Mouse (Mus musculus): ENCODE data around the gene Gm13762.
"Not testable (repeated sequence)": the region's sequence is repeated elsewhere in the genome, so short reads cannot be mapped to it uniquely, and the experiment has no call there.

Gene Gm13762

GRCm38 (mm10) chr2:88980181-88980580 lies at the start of gene Gm13762:
Gm13762 (minus strand) TSS chr2:88980281.
- DNase-seq (ENCODE audit: low read depth, low spot score), result no peak

DNA sequence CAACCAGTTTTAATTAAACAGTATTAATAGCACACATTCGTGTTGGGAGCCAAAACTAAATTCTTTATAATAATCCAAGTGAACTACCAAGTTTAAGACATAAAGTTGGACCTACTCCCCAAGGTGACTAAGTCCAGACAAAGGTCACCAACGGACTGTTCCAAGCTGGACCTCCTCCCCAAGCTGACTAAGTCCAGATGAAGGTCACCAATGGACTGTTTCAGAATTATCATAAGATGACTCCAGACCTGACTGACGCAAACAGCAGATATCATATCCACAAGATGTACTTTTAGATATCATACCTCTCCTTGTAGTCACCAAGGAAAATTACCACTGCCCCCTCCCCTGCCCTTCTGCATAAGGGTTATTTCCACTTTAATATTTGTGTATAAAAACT lies 41.4 kb upstream of the Gm13762 start:
- DNase-seq (ENCODE audit: low read depth, low spot score), result not testable (repeated sequence)

GRCm38 (mm10) chr2:89018240-89018639 lies 38.2 kb upstream of the Gm13762 start, which contains the start of gene Olfr1216:
Olfr1216 (minus strand) TSS chr2:89018340.
- no peak for DNase-seq (ENCODE audit: low read depth, low spot score)

DNA sequence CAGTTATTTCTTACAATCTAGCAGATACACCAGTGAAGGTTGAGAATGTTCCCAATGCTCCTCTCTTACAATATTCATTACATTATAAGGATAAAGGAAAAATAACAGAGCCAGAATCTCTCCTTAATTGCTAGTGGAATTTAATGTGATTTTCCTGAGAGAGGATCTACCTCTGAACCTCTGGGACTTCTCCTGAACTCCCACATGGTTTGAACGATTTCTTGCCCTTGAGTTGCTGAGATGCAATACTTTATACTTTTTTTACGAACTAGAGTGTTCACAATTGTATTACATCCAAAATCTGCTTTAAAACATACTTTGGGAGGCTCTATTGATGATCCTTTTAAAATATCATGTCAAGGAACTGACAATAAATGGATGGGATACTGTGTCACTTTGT lies 26.8 kb upstream of the Gm13762 start, which contains the start of gene Olfr1215:
Gene Olfr1215 (minus strand): TSS at position 101 of the 400 bp plus-strand sequence.
- no peak for DNase-seq (ENCODE audit: low read depth, low spot score)

DNA sequence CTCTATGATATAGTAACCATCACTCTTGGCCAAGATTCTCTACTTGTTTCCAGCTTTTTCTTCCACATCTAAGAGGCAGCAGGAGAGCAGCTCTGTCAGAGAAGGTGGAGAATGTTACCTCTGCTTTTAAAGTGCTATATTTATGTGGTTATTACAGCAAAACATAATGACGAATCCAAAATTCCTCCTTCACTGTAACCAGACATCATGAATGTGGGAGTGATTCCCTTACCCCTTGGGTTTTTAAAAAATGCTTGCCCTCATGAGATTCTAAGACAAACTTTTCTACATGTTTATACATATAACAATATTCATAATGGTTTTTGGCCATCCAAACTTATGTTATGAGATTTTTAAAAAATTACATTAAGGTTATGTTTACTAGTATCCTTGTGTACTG lies 12.5 kb upstream of the Gm13762 start, which contains the start of gene Olfr1214:
Gene Olfr1214 (minus strand): TSS at position 101 of the 400 bp plus-strand sequence.
- DNase-seq (ENCODE audit: low read depth, low spot score), result no peak

DNA sequence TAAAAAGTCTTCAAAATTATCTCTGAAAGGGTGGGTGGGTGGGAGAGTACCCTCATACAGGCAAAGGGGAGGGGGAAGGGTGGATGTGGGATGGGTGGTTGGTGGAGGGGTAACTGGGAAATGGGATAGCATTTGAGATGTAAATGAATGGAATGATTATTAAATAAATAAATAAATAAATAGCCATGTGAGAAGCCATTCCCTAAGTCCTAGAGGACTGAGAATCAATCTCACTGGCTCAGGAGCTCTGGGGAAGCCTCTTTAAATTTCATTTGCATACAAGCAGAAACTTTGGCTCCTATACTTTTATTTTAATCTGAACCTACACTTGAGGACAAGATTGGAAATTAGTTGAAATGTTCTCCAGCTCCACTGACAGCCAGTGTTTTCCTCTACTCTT lies 26.4 kb downstream of the Gm13762 start, which contains the start of gene Olfr1212:
Gene Olfr1212 (plus strand): TSS at position 301 of the 400 bp plus-strand sequence.
- DNase-seq (ENCODE audit: low read depth, low spot score), result no peak

- no peak for DNase-seq (ENCODE audit: low read depth, low spot score)
Measured at GRCm38 (mm10) chr2:88938011-88938410, 42.1 kb downstream of the Gm13762 start, which contains the start of gene Olfr1211. Olfr1211 (minus strand) TSS chr2:88938111.

All from CD4-positive, CD25-positive, alpha-beta regulatory T cell, adult 2 months (primary cell).